Comparison of ENCODE assay signal across 9 mouse cellular contexts in genomic region chr3:67463001-67463400, GRCm38 (mm10). TPM values are rescaled to one million over a fixed set of nuclear protein-coding genes. Genes with fewer than 3 reads are reported as not detected.
DNase-seq lines count a peak whose midpoint lies in the region; ATAC-seq and TF ChIP-seq lines count a peak whose summit lies in the region.
"Had no signal": no experiment of that assay in that cellular context is flagged by ENCODE, and none has a peak within 500 bp of the region (broad histone marks: within the 10 kb centered on the region; RNA-seq: fewer than 3 reads in every experiment).

No protein-coding gene starts in this region.

- no peaks in the 10 kb centered on the region for H3K9me3 ChIP-seq in erythroblast, embryonic 14.5 days (ENCODE audit: control insufficient read depth, low read length)
- H3K9me3 ChIP-seq in embryonic facial prominence, embryonic 13.5 days: no peaks in the 10 kb centered on the region
- H3K9me3 ChIP-seq in limb, embryonic 11.5 days (ENCODE audit: control insufficient read depth, low read length): no peaks in the 10 kb centered on the region

- peak; percentile 39 for DNase-seq in 416B (ENCODE audit: low read depth)
- DNase-seq in limb, embryonic 11.5 days (ENCODE audit: low spot score): peak; percentile 58
- DNase-seq in cerebellum, postnatal 4 days (ENCODE audit: low spot score in 2 of 2): no peak
- no peak for DNase-seq in left cerebral cortex, postnatal 36 days (ENCODE audit: low spot score in 2 of 2)

- peaks cover 16% of the 10 kb centered on the region for H3K4me1 ChIP-seq in erythroblast, embryonic 14.5 days (ENCODE audit: control insufficient read depth)
- H3K4me1 ChIP-seq in embryonic facial prominence, embryonic 13.5 days: peaks cover 14% of the 10 kb centered on the region
- H3K4me1 ChIP-seq in limb, embryonic 11.5 days (ENCODE audit: control insufficient read depth, insufficient read depth, low read length): 0 out of 2 replicates have a peak, but pooled peaks cover 3% of the 10 kb centered on the region
- H3K4me1 ChIP-seq in olfactory bulb, adult 2 months (ENCODE audit: control insufficient read depth, insufficient read depth, low read length): peaks cover 17% of the 10 kb centered on the region

- 3% methylated on average over 12 of the region's 12 CpGs for WGBS in embryonic facial prominence, embryonic 13.5 days
- WGBS in limb, embryonic 11.5 days: 2% methylated on average over 12 of the region's 12 CpGs
- WGBS in olfactory bulb, adult 2 months: 20% methylated on average over 12 of the region's 12 CpGs

- H3K4me2 ChIP-seq in embryonic facial prominence, embryonic 13.5 days: peak overlapping the region; percentile 80
- H3K4me2 ChIP-seq in limb, embryonic 11.5 days (ENCODE audit: low read depth, severe bottlenecking): peak overlapping the region; percentile 72

- no peak for TF ChIP-seq POLR2A in olfactory bulb, adult 2 months (IDR thresholded peaks at IDR 0.05; ENCODE audit: insufficient read depth, low read depth, low read length)

- no peaks in the 10 kb centered on the region for H3K27me3 ChIP-seq in erythroblast, embryonic 14.5 days (ENCODE audit: control insufficient read depth)
- H3K27me3 ChIP-seq in embryonic facial prominence, embryonic 13.5 days: no peaks in the 10 kb centered on the region
- no peaks in the 10 kb centered on the region for H3K27me3 ChIP-seq in limb, embryonic 11.5 days (ENCODE audit: control insufficient read depth, insufficient read depth, low read length)

- intact Hi-C loops in left cerebral cortex, postnatal 36 days (cut with DNase I): no loop called here

- peak overlapping the region; percentile 64 for H3K4me3 ChIP-seq in erythroblast, embryonic 14.5 days (replicated peaks)
- peak overlapping the region; percentile 70 for H3K4me3 ChIP-seq in embryonic facial prominence, embryonic 13.5 days
- H3K4me3 ChIP-seq in limb, embryonic 11.5 days (ENCODE audit: low read depth, low read length): peak overlapping the region; percentile 65
- H3K4me3 ChIP-seq in olfactory bulb, adult 2 months (ENCODE audit: insufficient read depth, low read depth, low read length): peak overlapping the region; percentile 65

- H3K27ac ChIP-seq in embryonic facial prominence, embryonic 13.5 days: peak overlapping the region; percentile 88
- H3K27ac ChIP-seq in limb, embryonic 11.5 days (replicated peaks; ENCODE audit: low read depth, low read length): peak overlapping the region; percentile 89
- H3K27ac ChIP-seq in olfactory bulb, adult 2 months (ENCODE audit: insufficient read depth, low read depth, low read length): no peak overlapping the region

- ATAC-seq in erythroblast, adult 5-6 weeks (replicated peaks; ENCODE audit: low FRiP score, poor library complexity, severe bottlenecking): no peak
- ATAC-seq in embryonic facial prominence, embryonic 13.5 days (ENCODE audit: insufficient number of reproducible peaks, insufficient read depth, low FRiP score, low TSS enrichment, low read depth): no peak
- peak; percentile 32; the same call in 1 of the 2 replicates for ATAC-seq in limb, embryonic 11.5 days (ENCODE audit: insufficient number of reproducible peaks, low FRiP score, low TSS enrichment, low read depth)

- peaks cover 40% of the 10 kb centered on the region for H3K36me3 ChIP-seq in erythroblast, embryonic 14.5 days (ENCODE audit: control insufficient read depth)
- peaks cover 31% of the 10 kb centered on the region for H3K36me3 ChIP-seq in embryonic facial prominence, embryonic 13.5 days
- H3K36me3 ChIP-seq in limb, embryonic 11.5 days (ENCODE audit: control insufficient read depth, insufficient read depth, low read length): peaks cover 9% of the 10 kb centered on the region; the same call in 1 of the 2 replicates

- peak overlapping the region; percentile 84 for H3K9ac ChIP-seq in embryonic facial prominence, embryonic 13.5 days
- peak overlapping the region; percentile 77 for H3K9ac ChIP-seq in limb, embryonic 11.5 days (ENCODE audit: low read length)

- TF ChIP-seq CTCF in olfactory bulb, adult 2 months (IDR thresholded peaks at IDR 0.05; ENCODE audit: insufficient read depth, low read depth, low read length): no peak

RNA-seq across cellular contexts. Expression of gene Lxn, which starts 0.7 kb away (rescaled TPM):
- 0.20 and 0.21 TPM in 2 replicates for polyA plus RNA-seq in erythroblast, embryonic 14.5 days (2012)
- total RNA-seq in erythroblast, adult 5-6 weeks (2015; ENCODE audit: low replicate concordance): 9.0 and 15.4 TPM in 2 replicates
- 1.4 and 6.6 TPM in 2 replicates for total RNA-seq in erythroblast, adult 5-6 weeks (2017; ENCODE audit: low replicate concordance)
- polyA plus RNA-seq in embryonic facial prominence, embryonic 13.5 days (2015; fragmentation: Nextera tagmentation; extraction: Ambion mirVana): 86.3 and 97.5 TPM in 2 replicates
- 119 and 125 TPM in 2 replicates for polyA plus RNA-seq in limb, embryonic 11.5 days (2014; fragmentation: Nextera tagmentation; extraction: Ambion mirVana)
- polyA plus RNA-seq in olfactory bulb, adult 2 months (2012; ENCODE audit: insufficient read depth, insufficient read length, low replicate concordance, missing spikeins): not detected in 2 replicates
- 10 to 100 TPM; 34.9 to 39.4 TPM for total RNA-seq in left cerebral cortex, postnatal 36 days (2021)
- total RNA-seq: MEL had no signal

RNA-seq across cellular contexts. Expression of gene Gfm1, which starts 33.1 kb away (rescaled TPM):
- polyA plus RNA-seq in erythroblast, embryonic 14.5 days (2012): 0.36 and 0.59 TPM in 2 replicates
- total RNA-seq in erythroblast, adult 5-6 weeks (2015; ENCODE audit: low replicate concordance): 11.5 and 11.9 TPM in 2 replicates
- total RNA-seq in erythroblast, adult 5-6 weeks (2017; ENCODE audit: low replicate concordance): 18.3 and 20.4 TPM in 2 replicates
- polyA plus RNA-seq in embryonic facial prominence, embryonic 13.5 days (2015; fragmentation: Nextera tagmentation; extraction: Ambion mirVana): 34.1 and 37.7 TPM in 2 replicates
- 55.4 and 60.5 TPM in 2 replicates for polyA plus RNA-seq in limb, embryonic 11.5 days (2014; fragmentation: Nextera tagmentation; extraction: Ambion mirVana)
- polyA plus RNA-seq in olfactory bulb, adult 2 months (2012; ENCODE audit: insufficient read depth, insufficient read length, low replicate concordance, missing spikeins): not detected in 2 replicates
- total RNA-seq in left cerebral cortex, postnatal 36 days (2021): 10 to 100 TPM; 50.9 to 52.1 TPM

RNA-seq across cellular contexts. Expression of gene Rarres1, which starts 52.3 kb away (rescaled TPM):
- 0.03 TPM in 2 replicates for polyA plus RNA-seq in erythroblast, embryonic 14.5 days (2012)
- not detected in 2 replicates for total RNA-seq in erythroblast, adult 5-6 weeks (2015; ENCODE audit: low replicate concordance)
- total RNA-seq in erythroblast, adult 5-6 weeks (2017; ENCODE audit: low replicate concordance): not detected in 2 replicates
- 2.5 and 3.2 TPM in 2 replicates for polyA plus RNA-seq in embryonic facial prominence, embryonic 13.5 days (2015; fragmentation: Nextera tagmentation; extraction: Ambion mirVana)
- polyA plus RNA-seq in limb, embryonic 11.5 days (2014; fragmentation: Nextera tagmentation; extraction: Ambion mirVana): 9.8 TPM in 2 replicates
- not detected in 2 replicates for polyA plus RNA-seq in olfactory bulb, adult 2 months (2012; ENCODE audit: insufficient read depth, insufficient read length, low replicate concordance, missing spikeins)
- total RNA-seq in left cerebral cortex, postnatal 36 days (2021): 1 to 10 TPM; 1.9 to 2.0 TPM
- total RNA-seq: MEL had no signal

Comparison
In these comparisons a context has a peak if more than half of its experiments do, and no peak if none do; other contexts are left out.
1. DNase-seq: peak in 416B (single experiment) and limb, embryonic 11.5 days (single experiment); none in cerebellum, postnatal 4 days (0 of 2) and left cerebral cortex, postnatal 36 days (0 of 2).
2. RNA of gene Lxn, which starts 0.7 kb away (polyA plus RNA-seq): 119 to 125 TPM in limb, embryonic 11.5 days and 86.3 to 97.5 TPM in embryonic facial prominence, embryonic 13.5 days; 0.20 to 0.21 TPM in erythroblast, embryonic 14.5 days and not detected in olfactory bulb, adult 2 months; every median in the first group is over 10 times any median in the second.
3. Peak in every context shown above with its lines, with median percentiles within 50 percentile points of each other: H3K4me3 ChIP-seq.